15 mouse cellular contexts compared by ENCODE assay signal in genomic region chr8:128202158-128202886, GRCm38 (mm10).
DNase-seq lines count a peak whose midpoint lies in the region; ATAC-seq lines count a peak whose summit lies in the region.
"Had no signal": no experiment of that assay in that cellular context is flagged by ENCODE, and none has a peak within 500 bp of the region (broad histone marks: within the 10 kb centered on the region; RNA-seq: fewer than 3 reads in every experiment).

No protein-coding gene starts in this region.

- ATAC-seq in megakaryocyte, adult 5-6 weeks (ENCODE audit: poor library complexity, severe bottlenecking), result peak; percentile 87
- ATAC-seq: forebrain, embryonic 16.5 days had no signal

- DNase-seq in right cerebral cortex, adult 18-20 months, result peak; percentile 9
- no peak for DNase-seq in right cerebral cortex, postnatal 10 days (ENCODE audit: low spot score in 2 of 2)
- DNase-seq in 416B (ENCODE audit: low read depth) (peak; percentile 96), NIH3T3 (ENCODE audit: low read depth) (peak; percentile 11)
- DNase-seq in spleen, postnatal 4 days (ENCODE audit: low spot score in 2 of 2), result no peak
- no peak for DNase-seq in cerebellum, adult 8-10 months
- DNase-seq: adrenal gland, adult 2 months; cerebellum, adult 9-11 months; embryo, embryonic 11 days; gastrocnemius, postnatal 36 days; kidney, adult 2 months; kidney, postnatal 36 days; midbrain, embryonic 14.5 days had no signal

Comparison
In these comparisons a context has a peak if more than half of its experiments do, and no peak if none do; other contexts are left out.
1. DNase-seq: peak in right cerebral cortex, adult 18-20 months (single experiment), 416B (single experiment) and NIH3T3 (single experiment); none in right cerebral cortex, postnatal 10 days (0 of 2), spleen, postnatal 4 days (0 of 2) and cerebellum, adult 8-10 months (single experiment).